Mouse (Mus musculus) hindbrain, embryonic 14.5 days (tissue): ENCODE measurements around the gene Tgtp2. TPM values are rescaled to one million over a fixed set of nuclear protein-coding genes. Genes with fewer than 3 reads are reported as not detected.

ENCODE experiments used
- ATAC-seq: fragments of 200-750 bp; cut with Nextera tagmentation; 2 replicates; pipeline ENCODE4 v1.8.0; 2017; ENCODE audit warnings: moderate number of reproducible peaks, mild to moderate bottlenecking, moderate TSS enrichment, moderate library complexity; ENCODE audit not compliant: low FRiP score
- DNase-seq: peaks from one replicate; pipeline ENCODE4 v3.0.0-alpha.2; 2015; ENCODE audit warnings: low spot score
- H3K27ac ChIP-seq: fragments of 300-500 bp; sonication (generic); 2 replicates; pipeline ENCODE4 v1.5.1; 2014; ENCODE audit warnings: mild to moderate bottlenecking, moderate library complexity
- H3K27me3 ChIP-seq: fragments of 300-500 bp; sonication (generic); 2 replicates; pipeline ENCODE4 v1.6.1; 2014; ENCODE audit warnings: mild to moderate bottlenecking, low read length, mixed read lengths; ENCODE audit not compliant: control insufficient read depth, insufficient read depth
- H3K36me3 ChIP-seq: fragments of 300-500 bp; sonication (generic); replicated peaks from 2 replicates; pipeline ENCODE4 v1.6.1; 2014; ENCODE audit not compliant: control insufficient read depth, insufficient read depth
- H3K4me1 ChIP-seq: fragments of 300-500 bp; sonication (generic); replicated peaks from 2 replicates; pipeline ENCODE4 v1.6.1; 2014; ENCODE audit warnings: antibody characterized with exemption, low read length, mixed read lengths; ENCODE audit not compliant: control insufficient read depth, insufficient read depth
- H3K4me2 ChIP-seq: fragments of 300-500 bp; sonication (generic); replicated peaks from 2 replicates; pipeline ENCODE4 v1.6.1; 2014; ENCODE audit warnings: mild to moderate bottlenecking, moderate library complexity
- H3K4me3 ChIP-seq: fragments of 300-500 bp; sonication (generic); replicated peaks from 2 replicates; pipeline ENCODE4 v1.5.1; 2014; ENCODE audit warnings: mild to moderate bottlenecking, low read length
- H3K9ac ChIP-seq: fragments of 300-500 bp; sonication (generic); 2 replicates; pipeline ENCODE4 v1.6.1; 2014
- H3K9me3 ChIP-seq: fragments of 300-500 bp; sonication (generic); 2 replicates; pipeline ENCODE4 v1.6.1; 2016; ENCODE audit warnings: low read length; ENCODE audit not compliant: control insufficient read depth
- WGBS: fragments of 180-500 bp; shearing (Covaris S2); extraction: QIAGEN DNeasy Blood & Tissue Kit; methylation state at CpG from one replicate; pipeline ENCODE4 v1.1.7; 2014; 5-methylcytosine and 5-hydroxymethylcytosine counted together
- polyA plus RNA-seq: library from polyadenylated mRNA; unstranded; fragments of >200 nt; fragmentation: Nextera tagmentation; extraction: Ambion mirVana; gene quantifications from 2 replicates; pipeline ENCODE4 v1.2.1, GENCODE M21; 2014

Gene Tgtp2
- polyA plus RNA-seq, 1 experiment from 2014 or later, result not detected

DNA sequence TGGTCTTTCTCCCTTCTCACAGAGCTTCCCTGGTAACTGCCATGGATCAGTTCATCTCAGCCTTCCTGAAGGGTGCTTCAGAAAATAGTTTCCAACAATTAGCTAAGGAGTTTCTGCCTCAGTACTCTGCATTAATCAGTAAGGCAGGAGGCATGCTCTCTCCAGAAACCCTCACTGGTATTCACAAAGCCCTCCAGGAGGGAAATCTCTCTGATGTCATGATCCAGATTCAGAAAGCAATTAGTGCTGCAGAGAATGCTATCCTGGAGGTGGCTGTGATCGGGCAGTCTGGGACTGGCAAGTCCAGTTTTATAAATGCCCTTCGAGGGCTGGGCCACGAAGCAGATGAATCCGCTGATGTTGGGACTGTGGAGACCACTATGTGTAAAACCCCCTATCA is 31.4 kb upstream of the Tgtp2 start:
- Histone ChIP-seq H3K4me3 (no peak overlapping the region), H3K36me3 (no peaks in the 10 kb centered on the region), H3K4me1 (no peaks in the 10 kb centered on the region), H3K27me3 (no peaks in the 10 kb centered on the region), H3K9ac (no peak overlapping the region), H3K9me3 (no peaks in the 10 kb centered on the region), H3K27ac (no peak overlapping the region), H3K4me2 (no peak overlapping the region)
- DNase-seq (no peak), ATAC-seq (no peak)
- WGBS, result 89% methylated on average over 4 of the region's 4 CpGs

DNA sequence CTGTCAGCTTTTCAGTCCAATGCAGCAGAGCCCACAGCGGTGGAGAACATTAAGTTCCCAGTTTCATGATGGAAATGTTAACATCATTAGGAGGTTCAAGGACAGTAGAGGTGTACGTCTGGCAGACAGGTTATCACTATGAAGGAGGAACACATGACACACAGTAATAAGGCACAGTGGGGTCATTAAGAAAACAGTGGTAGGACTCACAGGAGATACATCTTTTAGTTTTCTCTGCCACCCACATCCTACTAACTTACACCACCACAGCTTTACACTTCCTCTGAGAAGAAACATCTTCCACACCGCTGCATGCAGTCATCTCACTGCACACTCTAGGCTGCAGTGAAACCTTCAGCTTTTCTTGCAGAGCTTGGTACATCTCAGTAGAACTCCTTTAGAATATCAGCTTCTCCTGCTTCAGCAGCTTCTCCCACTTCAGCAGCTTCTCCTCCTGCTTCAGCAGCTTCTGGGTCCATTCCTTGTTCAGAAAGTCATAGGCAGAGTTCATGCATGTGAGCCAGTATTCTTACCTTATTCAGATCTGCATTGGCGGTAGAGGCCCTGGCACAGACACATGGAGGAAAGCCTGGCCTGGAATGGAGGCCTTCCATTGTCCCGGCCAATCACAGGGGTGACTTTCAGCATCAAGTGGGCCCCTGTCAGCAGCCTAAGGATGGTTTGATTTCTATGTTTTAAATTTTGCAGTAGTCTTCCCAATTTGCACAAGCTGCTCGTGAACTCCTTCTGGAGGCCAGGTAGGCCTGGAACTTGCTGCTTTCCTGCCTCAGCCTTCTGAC is 30.1 kb upstream of the Tgtp2 start:
- WGBS, result 91% methylated on average over 6 of the region's 6 CpGs

DNA sequence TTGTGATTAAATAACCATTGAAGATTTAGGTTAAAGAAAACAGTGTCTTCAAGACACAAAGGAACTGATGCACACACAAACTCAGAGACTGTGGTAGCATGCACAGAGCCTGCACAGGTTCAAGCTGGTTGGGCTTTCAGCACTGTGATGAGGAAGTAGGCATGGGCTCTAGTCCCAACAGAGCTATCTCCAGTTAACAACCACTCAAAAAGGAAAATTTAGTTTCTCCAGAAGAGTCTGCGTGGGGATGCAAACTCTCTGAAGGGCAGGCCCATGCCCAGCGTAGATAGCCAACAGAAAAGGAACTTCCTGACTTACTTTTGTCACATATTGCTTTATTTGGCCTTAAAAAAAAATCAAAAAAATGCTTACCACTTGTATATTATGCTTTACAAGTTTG is 28.8 kb upstream of the Tgtp2 start:
- WGBS, result 91% methylated on average over 2 of the region's 2 CpGs
- no peak for ATAC-seq
- DNase-seq, result no peak

More for the DNA sequence above, 30.1 kb upstream of the Tgtp2 start:
- Histone ChIP-seq H3K4me2 (no peak overlapping the region), H3K4me3 (no peak overlapping the region), H3K9ac (no peak overlapping the region), H3K36me3 (no peaks in the 10 kb centered on the region), H3K4me1 (no peaks in the 10 kb centered on the region), H3K27ac (no peak overlapping the region), H3K27me3 (no peaks in the 10 kb centered on the region), H3K9me3 (no peaks in the 10 kb centered on the region)
- no peak for ATAC-seq
- DNase-seq, result no peak

DNA sequence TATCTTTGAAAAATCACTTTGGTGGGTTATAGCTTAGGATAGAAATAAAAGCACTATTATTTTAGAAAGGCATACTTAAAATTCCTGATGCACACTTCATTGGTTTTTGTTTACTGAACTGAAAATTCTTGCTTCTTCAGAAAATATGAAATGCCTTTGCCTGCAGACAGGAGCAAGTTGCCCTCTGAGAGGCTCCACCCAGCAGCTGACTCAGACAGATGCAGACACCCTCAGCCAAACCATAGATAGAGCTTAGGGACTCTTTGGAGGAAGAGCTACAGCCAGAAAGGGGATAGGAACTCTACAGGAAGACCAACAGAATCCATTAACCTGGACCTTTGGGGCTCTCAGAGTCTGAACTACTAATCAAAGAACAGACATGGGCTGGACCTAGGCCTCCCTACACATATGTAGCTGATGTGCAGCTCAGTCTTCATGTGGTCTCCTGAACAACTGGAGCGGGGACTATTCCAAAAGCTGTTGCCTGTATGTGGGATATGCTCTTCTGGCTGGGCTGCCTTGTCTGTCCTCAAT is 28.1 kb upstream of the Tgtp2 start:
- Histone ChIP-seq H3K27ac (no peak overlapping the region), H3K9ac (no peak overlapping the region), H3K9me3 (no peaks in the 10 kb centered on the region), H3K36me3 (no peaks in the 10 kb centered on the region), H3K4me3 (no peak overlapping the region), H3K4me1 (no peaks in the 10 kb centered on the region), H3K4me2 (no peak overlapping the region), H3K27me3 (no peaks in the 10 kb centered on the region)
- DNase-seq, result no peak
- ATAC-seq, result no peak
- WGBS, result 93% methylated on average over 1 of the region's 1 CpGs

More for the DNA sequence above, 28.8 kb upstream of the Tgtp2 start:
- Histone ChIP-seq H3K9ac (no peak overlapping the region), H3K4me3 (no peak overlapping the region), H3K27ac (no peak overlapping the region), H3K36me3 (no peaks in the 10 kb centered on the region), H3K4me2 (no peak overlapping the region), H3K27me3 (no peaks in the 10 kb centered on the region), H3K9me3 (no peaks in the 10 kb centered on the region), H3K4me1 (no peaks in the 10 kb centered on the region)

DNA sequence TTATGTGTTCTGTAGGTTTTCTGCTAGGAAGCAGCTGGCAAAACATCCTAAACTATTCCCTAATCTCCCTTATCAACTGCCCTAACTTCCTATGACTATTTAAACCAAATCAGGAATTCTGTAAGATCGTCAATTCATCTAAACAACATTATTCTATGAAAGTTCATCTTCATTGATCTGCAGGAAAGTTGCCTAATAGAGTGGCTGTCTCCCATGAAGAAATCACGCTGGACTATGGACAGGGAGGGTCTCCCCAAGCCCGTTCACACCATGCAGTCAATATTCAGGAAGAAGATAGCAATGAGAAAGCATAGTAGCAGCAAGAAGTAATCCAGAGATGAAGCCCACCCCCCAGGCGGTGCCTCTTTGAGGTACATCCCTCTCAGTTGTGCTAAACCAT is 27.2 kb upstream of the Tgtp2 start:
- Histone ChIP-seq H3K4me1 (no peaks in the 10 kb centered on the region), H3K4me2 (no peak overlapping the region), H3K9ac (no peak overlapping the region), H3K27me3 (no peaks in the 10 kb centered on the region), H3K27ac (no peak overlapping the region), H3K36me3 (no peaks in the 10 kb centered on the region), H3K9me3 (no peaks in the 10 kb centered on the region), H3K4me3 (no peak overlapping the region)
- ATAC-seq, result no peak
- WGBS, result 85% methylated on average over 4 of the region's 4 CpGs
- no peak for DNase-seq

DNA sequence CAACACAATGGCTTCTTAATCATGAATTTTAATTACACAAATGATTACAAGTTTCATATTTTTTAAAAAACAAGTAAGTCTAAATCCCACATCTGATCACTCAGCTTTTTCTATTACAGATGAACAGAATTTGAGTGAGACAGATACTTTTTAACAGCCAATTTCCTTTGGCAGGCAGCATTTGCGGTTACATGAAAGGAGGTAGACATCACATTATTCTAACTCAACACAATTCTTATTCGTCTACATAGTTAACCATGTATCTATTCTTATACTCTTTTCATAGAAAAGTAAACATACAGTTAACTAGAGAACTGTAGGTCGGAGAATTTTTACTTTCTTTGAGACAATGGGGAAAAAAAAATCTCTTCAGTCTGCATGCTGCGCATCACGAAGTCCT is 26.5 kb upstream of the Tgtp2 start:
- H3K27me3 ChIP-seq, result no peaks in the 10 kb centered on the region
- H3K4me1 ChIP-seq, result no peaks in the 10 kb centered on the region
- H3K9me3 ChIP-seq, result no peaks in the 10 kb centered on the region
- ATAC-seq, result no peak
- H3K4me2 ChIP-seq, result no peak overlapping the region
- WGBS, result 96% methylated on average over 5 of the region's 5 CpGs
- no peak for DNase-seq
- no peak overlapping the region for H3K9ac ChIP-seq
- no peak overlapping the region for H3K4me3 ChIP-seq
- no peaks in the 10 kb centered on the region for H3K36me3 ChIP-seq
- no peak overlapping the region for H3K27ac ChIP-seq

DNA sequence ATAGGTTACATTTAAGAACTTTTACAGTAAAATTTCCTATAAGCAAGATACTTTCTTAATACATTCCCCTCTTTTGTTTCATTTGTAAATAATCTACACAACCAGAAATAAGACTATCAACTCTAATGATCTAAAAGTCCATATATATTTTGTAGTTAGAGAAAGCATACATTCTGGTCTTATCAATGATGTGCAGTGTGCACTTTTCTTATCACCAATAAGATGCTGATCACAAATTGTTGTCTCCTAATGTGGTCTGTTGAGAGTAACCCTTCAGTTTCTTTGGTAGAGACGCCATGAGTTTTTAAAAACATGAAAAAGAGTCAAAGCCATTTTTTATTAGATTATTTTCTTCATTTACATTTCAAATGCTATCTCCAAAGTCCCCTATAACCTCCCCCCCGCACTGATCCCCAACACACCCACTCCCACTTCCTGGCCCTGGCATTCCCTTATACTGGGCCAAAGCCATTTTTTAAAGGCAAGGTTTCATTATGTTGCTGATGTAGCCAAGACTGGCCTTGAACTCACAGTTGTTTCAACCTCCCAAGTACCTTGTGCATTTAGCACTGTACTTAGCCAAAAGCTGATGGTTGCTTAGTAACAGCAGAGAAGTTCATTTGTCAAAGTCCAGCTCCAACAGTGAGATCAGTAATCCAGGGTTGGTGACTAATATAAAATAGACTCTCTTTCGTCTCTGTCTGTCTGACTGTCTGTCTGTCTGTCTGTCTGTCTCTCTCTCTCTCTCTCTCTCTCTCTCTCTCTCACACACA is 25.9 kb upstream of the Tgtp2 start:
- no peak for ATAC-seq
- WGBS, result 76% methylated on average over 3 of the region's 3 CpGs
- Histone ChIP-seq H3K4me1 (no peaks in the 10 kb centered on the region), H3K27ac (no peak overlapping the region), H3K27me3 (no peaks in the 10 kb centered on the region), H3K4me3 (no peak overlapping the region), H3K9ac (no peak overlapping the region), H3K4me2 (no peak overlapping the region), H3K36me3 (no peaks in the 10 kb centered on the region), H3K9me3 (no peaks in the 10 kb centered on the region)
- DNase-seq, result no peak

DNA sequence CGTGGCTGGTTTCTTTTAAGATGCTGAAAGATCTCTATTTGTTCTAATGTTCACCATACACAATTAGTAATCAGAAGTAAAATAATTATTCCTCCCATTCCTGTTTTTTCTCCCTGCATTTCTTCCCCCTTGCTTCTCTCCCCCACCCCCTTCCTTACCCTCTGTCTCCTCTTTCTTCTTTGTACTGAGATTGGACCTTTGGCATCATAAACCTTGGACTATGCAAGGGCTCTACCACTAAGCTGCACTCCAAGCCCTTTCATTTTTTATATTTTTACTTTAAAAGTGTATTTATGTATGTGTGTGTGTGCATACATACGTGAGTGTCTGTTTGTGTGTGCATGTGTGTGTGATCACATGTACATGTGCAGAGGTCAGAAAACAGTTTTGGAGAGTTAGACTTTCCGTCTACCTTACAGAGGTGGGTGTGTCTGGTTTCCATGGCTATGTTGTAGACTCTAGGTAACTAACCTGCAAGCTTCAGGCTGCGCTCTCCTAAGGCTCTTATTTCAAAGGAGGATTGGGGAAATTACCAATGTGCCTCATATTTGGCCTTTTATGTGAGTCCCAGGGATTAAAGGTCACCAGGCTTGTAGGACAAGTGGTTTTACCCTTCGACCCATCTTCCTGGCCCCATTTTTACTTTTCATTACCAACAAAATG is 25.1 kb upstream of the Tgtp2 start:
- WGBS, result 95% methylated on average over 5 of the region's 5 CpGs
- no peak overlapping the region for H3K4me3 ChIP-seq
- H3K4me1 ChIP-seq, result no peaks in the 10 kb centered on the region
- H3K27me3 ChIP-seq, result no peaks in the 10 kb centered on the region
- no peak overlapping the region for H3K9ac ChIP-seq
- no peak for ATAC-seq
- no peaks in the 10 kb centered on the region for H3K9me3 ChIP-seq
- no peak for DNase-seq
- H3K27ac ChIP-seq, result no peak overlapping the region
- no peaks in the 10 kb centered on the region for H3K36me3 ChIP-seq
- no peak overlapping the region for H3K4me2 ChIP-seq
